Mouse (Mus musculus) cerebellum, adult 18-20 months (tissue): ENCODE data around the gene Ramac.
A peak's percentile ranks its signal among the peaks of the same experiment; 100 is the strongest.

Experiments used
- DNase-seq, 2 experiments: peaks; one replicate each; pipeline ENCODE4 v3.0.0; 2021

Gene Ramac

DNA sequence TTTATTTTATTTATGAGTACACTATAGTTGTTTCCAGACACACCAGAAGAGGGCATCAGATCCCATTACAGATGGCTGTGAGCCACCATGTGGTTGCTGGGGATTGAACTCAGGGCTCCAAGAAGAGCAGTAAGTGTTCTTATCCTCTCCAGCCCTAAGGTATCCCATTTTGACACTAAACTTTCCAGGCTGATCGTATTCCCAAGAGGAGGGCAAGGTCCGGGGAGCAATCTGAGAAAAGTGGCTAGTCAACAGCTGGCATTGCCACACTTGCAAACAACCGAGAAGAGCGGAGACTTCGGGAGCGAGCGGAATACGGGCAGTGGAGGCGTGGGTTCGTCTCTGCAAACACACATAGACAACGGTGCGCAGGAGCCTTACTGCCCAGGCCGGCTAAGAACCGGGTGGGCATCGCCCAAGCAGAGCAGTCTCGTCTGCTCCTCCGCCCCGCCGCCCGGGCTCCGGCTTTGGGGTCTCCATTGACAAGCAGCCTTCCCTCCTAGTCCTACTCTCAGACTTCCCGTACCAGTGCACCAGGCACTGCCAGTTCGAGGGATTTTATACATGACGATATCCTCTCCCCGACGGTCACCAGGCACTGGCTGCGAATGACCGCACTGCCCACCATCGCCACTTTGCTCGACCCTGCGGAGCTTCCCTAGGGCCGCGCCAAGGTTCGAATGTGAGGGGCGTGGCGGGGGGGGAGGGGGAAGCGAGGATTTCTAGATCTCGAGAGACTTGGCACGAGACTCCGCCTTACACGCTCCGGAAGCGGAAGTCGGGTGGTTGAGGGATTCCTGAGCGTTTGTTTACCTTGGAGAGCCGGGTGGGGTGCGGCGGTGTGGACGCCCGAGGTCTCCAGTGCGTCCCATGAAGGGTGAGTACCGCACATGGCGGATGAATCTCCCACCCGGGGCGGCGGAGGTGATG lies at the start of gene Ramac:
TSS of gene Ramac (plus strand) at position 746 of the 930 bp plus-strand sequence.
- peak; percentile 82 to 87 for DNase-seq

DNA sequence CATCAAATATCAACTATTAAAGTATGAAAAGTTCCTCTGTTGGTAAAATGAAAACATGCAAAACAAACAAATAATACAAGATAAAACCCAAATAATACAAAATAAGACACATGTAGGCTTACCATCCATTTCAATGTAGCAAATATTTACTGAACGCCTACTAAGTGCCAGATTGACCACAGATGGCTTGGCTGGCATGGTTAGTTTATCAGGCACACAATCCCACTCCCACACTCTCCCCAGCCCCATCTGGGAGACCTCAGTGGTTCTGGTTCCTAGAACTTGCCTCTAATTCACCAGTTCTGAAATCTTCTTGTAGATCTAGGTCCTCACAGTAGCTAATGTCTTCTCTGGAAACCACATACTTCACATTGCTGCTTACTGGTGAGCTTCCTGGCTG lies 44.1 kb upstream of the Ramac start:
- DNase-seq: no peak

DNA sequence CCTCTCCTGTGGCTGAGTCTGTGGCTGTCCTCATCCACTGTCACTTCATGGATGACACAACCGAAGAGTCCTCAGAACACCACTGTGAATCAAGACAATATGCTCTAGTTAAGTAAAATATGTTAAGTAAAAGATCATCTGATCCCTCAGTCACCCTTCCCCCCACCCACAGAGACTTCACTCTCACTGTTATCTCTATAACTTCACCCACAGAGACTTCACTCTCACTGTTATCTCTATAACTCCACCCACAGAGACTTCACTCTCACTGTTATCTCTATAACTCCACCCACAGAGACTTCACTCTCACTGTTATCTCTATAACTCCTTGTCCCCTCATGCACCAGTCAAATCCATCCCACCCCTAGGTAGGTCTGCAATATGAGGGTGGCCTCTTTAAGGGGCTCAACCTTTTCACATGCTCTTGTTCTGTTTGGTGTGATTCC lies 43.5 kb upstream of the Ramac start:
- no peak for DNase-seq

DNA sequence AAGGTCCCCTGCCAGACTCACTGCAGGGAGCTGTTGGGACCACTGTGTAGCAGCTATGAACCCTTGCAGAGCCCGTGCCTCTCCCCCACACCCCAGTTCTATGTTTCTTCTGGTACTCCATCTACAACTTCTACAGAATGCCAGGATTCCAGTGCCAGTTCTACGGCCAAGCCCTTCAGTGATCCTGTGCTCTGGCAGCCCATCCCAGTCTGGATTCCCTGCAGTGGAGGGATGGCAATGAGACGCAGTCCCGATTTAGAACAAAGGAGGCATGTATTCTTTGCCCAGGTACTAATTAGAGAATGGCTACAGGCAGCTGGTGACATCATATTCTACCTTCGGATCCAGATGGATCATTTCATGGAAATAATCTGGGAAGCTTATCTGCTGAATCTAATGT lies 41.5 kb upstream of the Ramac start:
- DNase-seq: peak; percentile 12 to 25

DNA sequence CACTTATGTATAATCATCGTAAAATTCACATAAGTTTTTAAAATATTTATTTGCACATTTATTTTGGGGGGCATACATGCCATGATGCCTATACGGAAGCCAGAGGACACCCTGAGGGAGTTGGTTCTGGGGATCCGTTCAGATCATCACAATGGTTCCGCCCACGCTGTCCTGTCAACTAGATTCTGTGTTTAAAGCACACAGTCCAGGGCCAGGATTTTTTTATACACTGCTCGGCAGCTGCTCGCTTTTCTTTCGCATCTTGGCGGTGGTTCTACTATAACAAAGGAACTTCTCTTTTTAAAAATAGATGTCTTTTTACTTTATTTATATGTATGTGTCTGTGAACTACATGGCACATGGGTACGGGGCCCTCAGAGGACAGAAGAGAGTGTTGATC lies 38.9 kb upstream of the Ramac start:
- no peak for DNase-seq

DNA sequence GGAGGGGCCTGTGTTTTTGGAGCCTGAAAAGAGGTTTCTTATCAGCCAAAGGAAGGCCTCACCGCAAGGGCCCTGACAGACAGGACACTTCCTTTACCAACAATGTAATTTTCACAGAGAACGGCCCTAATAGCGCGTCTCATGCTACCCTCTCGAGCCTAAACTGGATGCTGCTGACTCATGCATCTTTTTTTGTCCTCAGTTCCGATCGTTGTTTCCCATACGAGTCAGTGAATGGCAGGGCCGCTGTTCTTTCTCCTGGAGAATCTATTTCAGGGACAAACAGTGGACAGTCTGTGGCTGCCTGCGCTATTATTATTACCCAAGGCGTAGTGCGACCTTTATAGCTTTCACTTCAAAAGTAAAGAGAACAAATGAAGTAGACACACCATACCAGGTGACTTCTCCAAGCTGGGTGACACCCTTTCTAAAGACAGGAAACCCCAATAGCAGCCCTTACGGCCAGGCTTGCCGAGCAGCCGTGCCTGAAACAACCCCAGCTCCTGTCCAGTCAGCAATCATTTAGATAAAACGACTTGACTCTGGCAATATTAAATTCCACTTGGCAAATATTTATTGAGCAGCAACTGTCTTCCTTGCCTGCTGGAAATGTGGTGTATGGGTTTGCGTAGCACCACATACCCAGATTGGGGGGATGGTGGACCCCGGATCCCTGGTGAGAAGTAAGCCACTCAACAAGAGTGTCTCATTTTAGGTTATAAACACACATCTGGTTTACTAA lies 36.6 kb upstream of the Ramac start:
- DNase-seq: no peak

DNA sequence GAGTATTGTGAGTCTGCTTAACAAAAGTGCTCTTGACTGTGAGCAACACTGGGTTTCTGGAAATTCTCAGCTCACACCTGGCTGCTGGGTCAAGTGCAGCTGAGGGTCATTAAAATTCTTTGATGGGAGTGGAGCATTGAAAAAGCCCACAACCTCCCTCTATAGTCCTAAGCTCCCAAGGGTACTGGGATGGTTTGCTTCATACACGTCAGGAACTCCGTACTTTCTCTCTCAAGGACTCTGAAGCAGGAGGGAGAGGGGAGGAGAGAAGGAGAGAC lies 36.1 kb upstream of the Ramac start:
- no peak for DNase-seq

DNA sequence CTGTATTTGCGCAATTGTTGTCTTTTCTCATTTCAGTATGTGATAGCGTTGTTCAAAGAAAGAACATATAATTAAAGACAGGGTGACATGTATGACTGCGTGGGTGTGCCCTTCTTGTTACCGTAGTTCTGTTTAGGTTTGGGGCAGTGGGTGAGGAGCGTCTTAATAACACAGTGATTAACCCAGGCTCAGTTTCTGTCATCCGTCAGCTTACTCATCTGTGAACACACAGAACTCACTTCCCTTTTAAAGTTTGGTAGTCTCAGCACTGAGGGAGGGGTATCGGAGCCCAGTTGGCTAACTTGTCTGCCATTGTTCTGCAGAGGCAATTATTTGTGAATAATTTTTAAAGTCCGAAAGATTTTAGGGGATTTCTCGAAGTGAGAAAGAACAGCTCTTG lies 35.0 kb upstream of the Ramac start:
- DNase-seq: no peak

DNA sequence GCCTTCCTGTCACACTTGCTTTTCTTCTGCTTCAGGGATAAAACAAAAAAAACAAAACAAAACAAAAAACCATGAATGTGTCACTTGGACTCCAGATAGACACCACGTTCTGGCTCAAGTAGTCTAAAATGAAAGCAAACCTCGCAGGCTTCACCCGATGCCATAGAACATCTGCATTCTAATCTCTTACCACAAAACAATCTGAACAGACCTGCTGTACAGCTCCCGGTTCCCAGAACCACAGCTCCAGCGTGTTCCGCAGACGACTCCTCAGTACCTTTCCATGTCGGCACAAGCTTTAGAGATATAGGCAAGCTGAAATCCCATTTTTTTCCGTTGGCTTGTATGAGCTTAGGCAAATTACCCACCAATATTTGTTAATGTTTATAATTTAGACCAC lies 32.9 kb upstream of the Ramac start:
- no peak for DNase-seq

DNA sequence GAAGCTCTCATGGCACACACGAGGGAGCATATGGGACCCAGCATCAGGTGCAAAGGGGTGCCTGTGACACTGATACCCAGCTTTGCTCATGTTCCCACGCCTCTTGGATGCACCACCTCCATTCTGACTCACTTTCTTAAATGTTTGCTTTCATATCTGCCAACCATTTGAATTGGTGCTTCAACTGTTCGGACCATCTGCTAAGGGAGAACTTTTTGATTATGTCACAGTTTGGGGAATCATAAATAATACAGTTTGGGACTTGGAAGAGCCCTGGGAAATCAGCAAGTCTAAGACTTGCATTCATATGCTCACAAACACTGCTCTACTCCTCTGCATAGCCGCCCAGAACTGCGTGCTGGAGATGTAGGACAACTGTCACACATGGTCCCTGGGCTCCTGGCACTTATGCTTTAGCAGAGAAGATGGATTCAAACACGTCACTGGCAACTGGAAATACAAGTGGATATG lies 31.5 kb upstream of the Ramac start:
- no peak for DNase-seq

DNA sequence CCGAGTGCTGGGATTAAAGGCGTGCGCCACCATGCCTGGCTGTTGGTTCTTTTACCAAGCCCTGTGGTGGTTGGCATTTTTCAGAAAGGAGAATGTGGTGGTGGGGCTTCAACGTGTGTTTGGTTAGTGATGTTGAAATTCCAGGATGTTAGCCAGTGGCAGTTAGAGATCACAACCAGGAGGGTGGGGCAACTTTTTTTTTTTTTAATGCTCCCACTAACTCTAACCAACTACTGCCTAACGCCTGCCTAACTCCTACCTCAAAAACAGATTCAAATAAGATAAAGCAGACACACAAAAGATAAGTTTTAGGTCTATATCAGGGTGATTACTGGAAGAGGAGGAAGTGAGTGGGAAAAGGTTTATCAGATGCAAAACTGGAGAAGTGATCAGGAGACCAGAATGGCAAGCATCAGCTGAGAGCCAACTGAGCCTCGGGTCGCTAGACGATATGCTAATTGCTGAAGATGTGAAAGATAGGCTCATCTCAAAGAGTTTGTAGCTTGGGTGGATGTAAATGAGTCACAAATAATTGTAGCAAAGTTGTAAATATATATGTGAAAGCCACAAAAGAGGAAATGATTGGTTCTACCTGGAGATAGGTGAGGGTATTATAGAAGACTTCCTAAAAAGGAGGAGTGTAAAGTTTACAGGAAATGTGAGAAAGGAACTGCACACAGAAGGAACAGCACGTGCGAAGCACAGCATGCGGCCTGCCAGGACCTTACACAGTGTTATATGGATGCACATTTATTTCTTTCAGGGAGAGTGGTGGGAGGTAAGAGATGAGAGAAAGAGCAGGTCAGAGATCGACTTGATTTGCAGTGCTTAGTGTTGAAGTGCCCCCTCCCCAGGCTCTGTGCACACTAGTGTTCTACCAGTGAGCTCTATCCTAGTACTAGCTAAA lies 30.3 kb upstream of the Ramac start:
- DNase-seq: no peak

DNA sequence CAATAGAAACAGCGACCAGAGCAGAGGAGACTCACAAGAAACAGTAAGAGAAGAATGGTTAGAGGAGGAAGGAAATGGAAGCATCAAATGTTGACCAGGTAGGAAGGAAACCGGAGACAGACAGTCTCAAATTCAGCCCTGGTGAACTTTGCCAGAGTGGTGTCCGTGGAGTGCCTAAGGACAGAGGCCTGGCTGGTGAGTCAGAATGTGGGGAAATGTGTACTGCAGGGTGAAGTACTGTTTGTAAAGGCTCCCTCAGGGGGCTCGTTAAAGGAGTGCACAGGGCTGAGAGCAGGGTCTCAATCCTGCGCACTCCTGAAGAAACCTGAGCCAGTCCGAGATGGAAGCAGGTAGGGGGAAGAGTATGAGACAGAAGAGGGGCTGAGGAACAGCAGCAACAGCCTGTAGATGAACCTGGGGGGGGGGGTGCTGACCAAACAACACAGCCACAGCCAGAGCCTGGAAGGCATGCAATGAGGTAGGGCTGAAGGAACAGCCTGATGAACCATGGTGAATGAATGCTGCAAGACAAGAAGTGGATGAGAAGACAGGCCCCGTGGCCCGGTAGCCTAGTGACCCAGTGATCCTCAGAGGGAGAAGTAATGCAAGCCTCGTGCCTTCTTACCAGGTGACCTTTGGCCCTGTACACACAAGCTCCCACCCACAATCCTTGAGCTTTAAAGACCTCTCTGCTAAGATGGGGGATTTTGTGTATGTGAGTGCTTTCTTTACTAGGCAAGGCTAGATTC lies 27.3 kb upstream of the Ramac start:
- no peak for DNase-seq

DNA sequence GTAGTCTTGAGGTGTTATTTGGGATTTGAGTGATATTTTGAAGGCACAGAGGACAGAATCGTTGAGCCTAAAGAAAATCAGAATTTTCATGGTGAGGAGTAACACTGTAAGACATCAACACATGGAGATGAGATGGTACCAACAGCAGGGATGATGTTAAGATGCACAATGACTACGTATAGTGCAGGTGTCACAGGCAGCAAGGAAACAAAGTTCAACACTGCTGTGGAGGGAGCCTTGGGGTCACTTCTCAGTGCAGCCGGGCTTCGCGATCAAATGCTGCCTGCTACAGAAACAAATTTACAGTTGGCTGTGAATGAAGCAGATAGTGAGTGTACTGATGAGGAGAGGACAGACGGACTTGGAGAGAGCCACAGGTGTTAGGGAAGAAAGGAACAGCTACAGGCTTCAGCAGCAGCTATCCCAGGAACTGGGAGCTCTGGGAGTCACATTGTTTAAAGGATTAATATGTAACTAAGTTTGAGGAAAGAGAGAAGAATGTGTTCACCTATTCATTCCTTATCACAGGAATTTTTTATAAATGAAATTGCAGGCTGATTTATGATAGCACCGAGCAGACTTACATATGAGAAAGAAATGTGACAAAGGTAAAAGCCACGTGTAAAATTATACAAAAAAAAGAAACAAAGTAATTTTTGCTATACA lies 23.9 kb upstream of the Ramac start:
- no peak for DNase-seq

DNA sequence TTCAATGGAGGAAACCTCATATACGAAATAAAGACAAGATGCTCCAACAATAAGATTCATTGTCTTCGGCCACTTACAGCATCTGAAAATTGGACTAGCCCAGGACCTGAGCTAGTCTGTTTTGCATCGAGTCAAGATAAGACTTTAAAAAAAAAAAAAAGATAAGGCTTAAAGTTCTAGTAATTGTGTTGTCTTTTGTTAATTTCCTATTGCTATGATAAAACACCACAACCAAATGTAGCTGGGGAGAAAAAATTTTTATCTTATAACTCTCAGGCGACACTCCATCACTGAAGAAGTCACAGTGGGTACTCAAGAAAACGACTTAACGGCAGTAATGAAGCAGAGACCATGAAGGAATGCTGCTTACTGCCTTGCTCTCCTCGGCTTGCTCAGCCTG lies 22.7 kb upstream of the Ramac start:
- no peak for DNase-seq

DNA sequence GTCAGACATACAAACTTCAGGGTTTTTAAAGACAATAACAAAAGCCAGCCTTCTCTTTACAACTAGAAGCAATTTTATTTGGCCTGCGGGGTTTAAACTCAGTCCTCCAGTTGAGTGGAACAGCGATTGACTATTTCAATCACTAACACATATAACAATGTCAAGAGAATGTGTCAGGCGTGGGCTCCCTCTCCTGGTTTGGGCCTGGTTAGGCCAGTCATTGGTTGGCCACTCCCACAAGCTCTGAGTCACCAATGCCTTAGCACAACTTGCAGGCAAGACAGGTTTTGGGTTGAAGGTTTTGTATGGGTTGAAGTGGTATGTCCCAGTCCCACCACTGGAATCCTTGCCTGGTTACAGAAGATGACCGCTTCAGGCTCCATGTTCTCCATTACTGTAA lies 18.6 kb upstream of the Ramac start:
- DNase-seq: peak; percentile 28 to 40

DNA sequence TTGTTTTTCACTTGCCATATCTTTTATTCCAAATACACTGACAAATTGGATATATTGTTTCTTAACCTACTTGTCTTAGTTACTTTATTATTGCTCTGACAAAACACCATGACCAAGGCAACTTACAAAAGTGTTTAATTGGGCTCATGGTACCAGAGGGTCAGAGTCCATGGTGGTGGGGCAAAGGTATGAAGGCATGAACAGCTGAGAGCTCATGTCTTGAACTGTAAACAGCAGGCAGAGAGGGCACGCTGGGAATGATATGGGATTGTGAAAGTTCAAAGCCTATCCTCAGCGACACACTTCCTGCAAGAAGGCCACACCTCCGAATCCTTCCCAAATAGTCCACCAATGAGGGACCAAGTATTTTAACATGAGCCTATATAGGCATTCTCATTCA lies 14.8 kb upstream of the Ramac start:
- no peak for DNase-seq

DNA sequence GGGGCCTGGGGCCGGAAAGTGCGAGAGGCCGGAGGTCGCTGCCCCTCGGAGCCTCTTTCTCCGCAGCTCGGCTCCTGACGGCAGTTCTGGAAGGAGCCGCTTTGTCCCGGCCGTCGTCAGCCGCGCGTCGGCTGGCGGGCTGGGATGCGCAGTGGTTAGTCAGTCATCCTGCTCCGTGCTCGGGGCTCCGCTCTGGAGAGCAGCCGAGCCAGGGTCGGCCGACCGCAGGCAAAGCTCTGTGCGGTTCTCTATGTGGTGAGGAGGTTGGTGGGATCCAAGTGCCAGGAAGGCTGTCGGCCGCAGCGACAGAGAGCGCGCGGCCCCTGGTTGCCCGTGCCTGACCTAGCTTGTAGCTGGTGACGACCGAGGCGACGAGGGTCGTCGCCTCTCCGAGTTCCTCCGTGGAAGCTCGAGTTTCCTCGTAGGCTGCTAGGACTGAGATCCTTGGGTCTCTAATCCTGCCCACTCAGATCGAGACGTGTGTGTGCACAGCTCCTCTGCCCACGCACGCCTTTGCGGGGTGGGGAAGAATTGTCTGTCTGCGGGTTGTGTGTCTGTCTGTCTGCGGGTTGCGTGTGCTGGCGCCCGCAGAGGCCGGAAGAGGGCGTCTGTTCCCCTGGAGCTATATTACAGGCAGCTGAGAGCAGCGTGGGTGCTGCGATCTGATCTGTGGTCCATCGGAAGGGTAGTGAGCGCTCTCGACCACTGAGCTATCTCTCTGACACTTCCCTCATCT lies 553 bp downstream of the Ramac start:
- DNase-seq: peak; percentile 19 to 38

DNA sequence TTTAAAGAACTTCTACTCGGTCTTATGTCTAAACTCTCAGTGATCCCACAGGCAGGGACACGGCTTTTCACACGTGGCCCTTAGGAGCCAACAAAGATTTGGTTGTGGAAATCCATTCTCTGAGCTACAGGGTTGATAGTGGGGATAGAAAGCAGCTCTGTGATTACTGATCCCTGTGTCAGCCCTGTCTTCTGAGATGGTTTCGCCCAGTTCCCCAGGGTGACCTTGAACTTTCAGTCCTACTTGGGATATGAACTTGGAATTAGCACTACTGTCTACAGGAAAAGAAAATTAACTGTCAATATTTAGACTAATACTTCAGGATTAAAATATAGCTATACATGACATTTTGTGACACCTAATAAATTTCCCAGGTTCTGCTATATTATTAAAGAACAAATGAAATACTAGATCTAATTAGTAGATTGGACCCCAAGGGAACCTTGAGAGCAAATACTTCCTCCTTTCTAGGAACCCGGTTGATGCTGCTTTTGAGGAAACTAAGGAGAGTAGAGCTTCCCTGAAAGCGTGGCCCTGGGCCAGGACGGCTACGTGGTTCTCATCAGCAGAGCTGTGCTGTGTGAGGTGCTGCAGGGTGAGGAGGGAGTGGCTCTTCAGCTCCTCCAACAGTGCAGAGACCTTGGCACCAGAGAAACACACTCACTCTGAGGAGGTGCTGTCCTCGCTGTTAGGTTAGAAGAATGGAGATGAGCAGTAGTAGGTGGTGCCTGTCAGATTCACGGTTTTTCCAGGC lies 10.2 kb downstream of the Ramac start:
- DNase-seq: no peak

DNA sequence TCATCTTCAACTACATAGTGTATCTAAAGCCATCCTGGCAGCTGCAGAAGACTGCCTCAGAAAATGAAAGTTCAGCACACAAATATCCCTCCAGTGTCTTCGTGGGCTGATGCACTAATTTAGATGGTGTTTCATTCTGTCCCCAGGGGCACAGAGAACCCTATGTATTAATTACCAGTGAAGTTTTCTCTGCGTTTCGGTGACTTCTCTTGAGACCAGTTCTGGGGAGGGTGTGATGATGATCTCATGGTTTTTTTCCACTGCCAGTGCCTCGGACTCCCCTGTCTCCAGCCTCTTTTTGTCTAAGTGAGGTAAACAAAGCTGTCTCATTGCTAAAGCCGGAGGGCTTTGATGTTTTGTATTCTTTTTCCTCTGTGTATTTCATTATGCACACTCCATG lies 12.6 kb downstream of the Ramac start:
- no peak for DNase-seq

DNA sequence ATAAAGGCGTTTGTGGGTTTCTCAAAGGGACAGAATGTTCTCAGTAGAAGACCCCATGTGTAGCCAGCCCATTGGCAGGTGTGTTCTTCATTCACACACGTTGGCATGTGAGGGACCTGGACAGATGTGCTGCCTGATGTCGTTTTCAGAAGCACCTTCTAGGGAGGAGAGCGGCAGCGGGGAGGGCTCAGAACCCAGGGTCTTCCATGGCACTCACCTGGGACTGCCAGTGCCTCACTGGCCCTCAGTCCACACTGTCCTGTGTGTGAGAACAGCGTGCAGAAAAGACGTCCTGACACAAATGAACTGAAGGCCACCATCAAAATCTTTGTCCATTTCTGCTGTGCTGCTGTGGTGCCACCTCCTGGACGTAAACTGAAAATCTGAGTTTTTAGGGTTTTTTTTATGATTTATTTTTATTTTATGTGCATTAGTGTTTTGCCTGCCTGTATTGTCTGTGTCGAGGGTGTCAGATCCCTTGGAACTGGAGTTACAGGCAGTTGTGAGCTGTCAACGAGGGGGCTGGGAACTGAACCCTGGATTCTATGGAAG lies 15.0 kb downstream of the Ramac start:
- DNase-seq: no peak
